Mouse (Mus musculus) c-Kit-positive CD71-positive TER-119-negative erythroid progenitor cells, embryonic 14.5 days (primary cell): ENCODE data around the gene Cmklr1.

Experiments used
- DNase-seq: peaks from one replicate; pipeline ENCODE4 v3.0.0-alpha.2; 2013; ENCODE audit warnings: low read depth

Cmklr1 gene

DNA sequence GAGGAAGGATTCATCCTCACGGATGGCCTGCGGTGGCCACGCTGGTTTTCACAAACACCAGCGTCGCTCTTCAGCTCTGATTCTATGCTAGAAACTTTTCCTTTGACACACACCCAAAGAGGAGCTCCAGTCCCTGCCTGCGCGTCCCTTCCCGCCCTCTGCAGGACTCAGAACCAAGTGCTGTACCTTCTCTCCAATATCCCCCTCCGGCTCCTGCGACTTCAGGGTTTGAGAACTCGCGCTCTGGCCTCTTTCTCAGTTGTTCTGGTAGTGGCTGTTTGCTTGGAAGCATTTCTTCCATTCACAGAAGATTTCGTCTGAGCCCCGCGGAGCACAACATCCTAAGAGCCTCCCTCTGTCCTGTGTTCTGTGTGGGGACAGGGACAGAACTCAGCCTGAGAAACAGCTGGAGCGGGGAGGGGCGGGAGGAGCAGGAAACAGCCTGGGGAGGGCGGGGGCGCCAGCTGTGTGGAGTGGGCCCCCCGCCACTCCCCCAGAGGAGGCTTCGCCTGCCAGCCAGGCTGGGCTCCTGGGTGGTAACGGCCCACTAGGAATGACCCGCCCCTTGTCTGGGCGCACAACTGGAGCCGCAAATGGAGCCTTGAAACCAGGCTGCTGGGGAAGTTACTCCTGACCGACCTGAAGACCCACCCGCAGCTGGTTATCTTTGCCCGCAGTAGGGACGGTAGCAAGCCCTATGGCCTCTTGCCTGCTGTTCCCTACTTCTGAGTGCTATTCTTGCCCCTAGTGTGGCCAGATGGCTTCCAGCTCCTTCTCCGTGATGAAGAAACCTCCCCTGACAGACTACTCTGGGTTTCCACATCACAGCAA lies at the start of gene Cmklr1:
Cmklr1 (minus strand) TSS at position 392 of the 831 bp plus-strand sequence.
- no peak for DNase-seq

DNA sequence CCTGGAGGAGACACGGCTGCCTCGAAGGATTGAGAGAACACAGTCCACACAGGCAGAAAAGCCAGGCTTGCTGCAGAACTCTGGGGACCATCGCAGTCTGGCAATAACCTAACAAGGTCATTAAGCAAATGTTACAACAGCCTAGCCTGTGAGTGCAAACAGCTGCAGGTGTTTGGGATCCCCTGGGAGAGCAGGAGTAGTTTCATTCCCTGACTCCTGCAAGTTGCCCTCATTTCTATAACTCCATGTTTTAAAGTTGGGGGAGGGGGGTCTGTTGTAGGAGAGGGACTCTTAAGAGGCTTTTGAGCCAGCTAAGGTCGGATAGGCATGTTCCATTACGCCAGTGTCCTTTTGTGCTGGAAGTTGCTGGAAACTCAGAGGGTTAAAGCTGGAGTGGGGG lies 44.2 kb upstream of the Cmklr1 start:
- no peak for DNase-seq

DNA sequence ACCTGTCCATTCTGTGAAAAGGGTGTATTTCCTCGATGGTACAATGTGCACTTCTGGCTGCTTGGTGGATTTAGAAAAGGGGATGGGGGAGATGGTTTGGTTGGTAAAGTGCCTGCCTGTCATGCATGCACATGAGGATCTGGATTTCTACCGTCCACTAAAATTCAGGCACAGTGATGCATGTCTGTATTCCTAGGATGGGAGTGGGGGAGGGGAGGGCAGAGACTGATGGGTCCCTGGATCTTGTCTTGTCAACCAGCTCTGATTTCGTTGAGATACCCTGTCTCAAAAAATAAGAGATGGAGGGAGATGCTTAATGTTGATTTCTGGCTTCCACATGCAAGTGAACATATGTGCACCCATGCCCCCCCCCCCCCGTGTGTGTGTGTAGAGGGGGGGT lies 43.8 kb upstream of the Cmklr1 start:
- DNase-seq, result no peak

DNA sequence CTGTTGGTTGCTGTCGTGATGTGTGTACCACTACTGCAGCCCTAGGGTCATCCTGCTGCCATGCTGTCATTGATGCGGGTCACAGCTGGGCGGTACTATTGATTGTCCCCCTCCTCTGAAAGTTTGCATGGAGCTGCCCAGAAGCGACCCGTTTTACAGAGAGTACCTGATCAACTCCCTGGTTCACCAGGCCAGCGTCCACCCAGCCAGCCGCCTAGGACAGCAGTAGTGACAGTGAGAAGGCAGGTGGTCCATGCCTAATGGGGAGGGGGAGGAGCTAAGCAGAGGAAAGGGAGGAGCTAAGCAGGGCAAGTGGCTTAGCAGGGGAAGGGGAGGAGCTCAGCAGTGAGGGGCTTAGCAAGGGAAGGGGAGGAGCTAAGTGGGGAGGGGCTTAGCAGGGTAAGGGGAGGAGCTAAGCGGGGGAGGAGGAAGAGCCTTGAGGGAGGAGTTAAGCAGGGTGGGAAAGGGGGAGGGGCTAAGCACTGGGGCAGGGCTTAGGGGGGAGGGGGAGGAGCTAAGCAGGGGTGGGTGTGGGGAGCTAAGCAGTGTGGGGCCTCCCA lies 43.0 kb upstream of the Cmklr1 start:
- no peak for DNase-seq

DNA sequence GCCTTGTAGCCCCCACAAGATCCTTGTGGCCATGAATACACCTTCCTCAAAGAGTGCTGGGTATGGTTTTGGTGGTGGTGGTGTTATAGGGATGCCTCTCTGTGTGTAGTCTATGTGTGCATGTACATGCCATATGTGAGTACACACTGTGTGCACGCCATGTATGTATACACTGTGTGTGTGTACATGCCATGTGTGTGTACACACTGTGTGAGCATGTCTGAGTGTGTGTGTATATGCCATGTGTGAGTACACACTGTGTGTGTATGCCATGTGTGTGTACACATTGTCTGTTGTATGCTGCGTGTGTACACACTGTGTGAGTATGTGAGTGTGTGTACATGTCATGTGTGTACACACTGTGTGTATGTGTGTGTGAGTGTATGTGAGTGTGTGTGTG lies 40.6 kb upstream of the Cmklr1 start:
- no peak for DNase-seq

DNA sequence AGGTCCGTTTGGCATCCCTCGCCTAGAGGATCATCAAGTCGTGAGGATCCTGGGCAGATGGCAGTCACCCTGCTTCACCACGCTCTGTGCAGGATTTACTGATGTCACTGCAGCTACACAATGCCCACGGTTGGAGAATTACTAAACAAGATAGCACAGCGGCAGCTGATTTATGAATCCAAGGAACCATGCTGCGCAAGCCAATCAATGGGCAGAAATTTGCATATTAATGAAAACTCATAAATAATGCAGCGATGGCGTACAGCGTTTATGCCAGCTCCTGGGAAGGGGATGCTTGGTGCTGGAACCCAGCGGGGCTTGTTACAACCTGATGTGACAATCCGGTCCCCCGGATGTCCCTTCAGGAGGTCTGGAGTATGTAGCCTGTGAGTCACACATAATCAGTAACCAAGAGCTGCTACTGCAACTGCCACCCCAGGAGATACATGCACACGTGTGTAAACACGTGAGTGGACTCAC lies 39.9 kb upstream of the Cmklr1 start:
- DNase-seq, result no peak

DNA sequence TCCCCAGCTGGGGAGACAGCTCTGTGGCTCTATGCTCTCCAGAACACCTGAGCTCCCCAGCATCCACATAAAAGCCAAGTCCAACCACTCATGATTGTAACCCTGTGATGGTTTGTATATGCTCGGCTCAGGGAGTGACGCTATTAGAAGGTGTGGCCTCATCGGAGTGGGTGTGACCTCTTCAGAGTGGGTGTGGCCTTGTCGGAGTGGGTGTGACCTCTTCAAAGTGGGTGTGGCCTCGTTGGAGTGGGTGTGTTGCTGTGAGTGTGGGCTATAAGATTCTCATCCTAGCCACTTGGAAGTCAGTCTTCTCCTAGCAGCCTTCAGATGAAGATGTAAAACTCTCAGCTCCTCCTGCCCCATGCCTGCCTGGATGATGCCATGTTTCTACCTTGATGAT lies 37.3 kb upstream of the Cmklr1 start:
- no peak for DNase-seq

DNA sequence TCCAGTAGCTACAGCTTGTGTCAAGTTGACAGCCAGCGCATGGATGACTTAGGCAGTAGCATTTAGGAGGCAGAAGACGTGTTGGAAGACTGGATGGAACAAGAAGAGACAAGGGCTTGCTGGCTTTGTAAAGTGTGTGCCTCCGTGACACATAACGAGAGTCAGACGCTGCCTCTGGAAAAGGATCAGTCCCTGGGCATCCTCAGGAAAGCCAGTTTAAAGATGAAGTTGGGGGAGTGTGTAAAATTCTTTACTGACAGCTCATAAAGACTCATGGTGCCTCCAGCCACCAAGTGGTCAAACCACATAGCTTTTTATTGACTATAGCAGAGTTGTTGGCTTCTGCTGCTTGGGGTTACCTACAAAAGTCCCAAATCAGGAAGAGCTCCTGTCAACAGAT lies 35.2 kb upstream of the Cmklr1 start:
- no peak for DNase-seq

DNA sequence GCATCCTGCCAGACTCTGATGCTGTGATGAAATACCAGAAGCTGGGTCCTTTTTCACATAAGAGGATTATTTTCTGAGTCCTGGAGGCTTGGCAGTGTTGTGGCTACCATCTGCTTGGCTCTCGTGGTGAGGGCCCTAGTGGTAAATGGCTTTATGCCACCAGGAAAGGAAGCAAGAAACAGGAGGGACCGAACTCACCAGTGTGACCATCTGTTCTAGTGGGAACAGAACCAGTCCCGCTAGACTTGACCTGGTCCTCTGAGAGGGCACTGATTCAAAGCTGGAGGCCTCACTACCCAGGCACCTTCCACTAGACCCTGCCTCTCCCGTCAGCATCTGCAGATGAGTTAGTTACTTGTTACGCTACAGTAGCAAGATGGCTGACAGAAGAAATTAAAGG lies 33.0 kb upstream of the Cmklr1 start:
- DNase-seq, result no peak

DNA sequence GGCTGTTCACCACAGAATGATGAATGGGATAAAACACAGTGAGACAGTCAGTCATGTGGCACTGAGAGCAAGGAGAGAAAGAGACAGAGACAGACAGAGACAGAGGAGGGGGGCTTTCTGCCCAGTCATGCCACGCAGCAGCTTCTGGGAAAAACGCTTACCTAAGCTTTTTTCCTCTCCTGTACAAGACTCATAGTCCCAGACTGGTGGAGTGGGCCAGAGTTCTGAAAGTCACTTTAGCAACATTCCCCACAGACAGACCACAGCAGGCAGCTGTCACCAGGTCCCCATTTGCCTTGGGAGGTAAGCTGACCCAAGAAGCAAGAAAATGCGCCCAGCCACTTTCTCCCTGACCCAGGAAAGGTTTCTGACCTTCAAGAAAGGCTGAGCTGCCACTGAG lies 32.2 kb upstream of the Cmklr1 start:
- DNase-seq, result no peak

DNA sequence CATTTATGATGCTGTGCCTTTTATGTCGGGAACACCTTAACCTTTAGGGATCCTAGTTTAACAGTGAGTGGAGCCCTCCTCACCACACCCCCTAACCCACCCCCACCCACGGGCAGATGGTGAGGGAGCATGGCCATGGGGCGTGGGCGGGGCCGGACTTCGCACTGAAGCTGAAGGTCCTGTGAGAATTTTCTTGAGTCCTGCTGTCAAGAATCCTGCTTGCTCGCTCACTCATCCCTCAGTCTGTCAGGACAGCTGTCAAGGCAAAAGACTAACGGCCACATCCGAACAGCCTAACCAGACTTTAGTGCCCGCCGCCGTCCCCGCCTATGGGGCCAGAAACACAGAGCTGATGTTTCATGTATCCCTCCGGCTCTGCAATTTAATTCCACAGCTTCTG lies 31.0 kb upstream of the Cmklr1 start:
- DNase-seq, result no peak

DNA sequence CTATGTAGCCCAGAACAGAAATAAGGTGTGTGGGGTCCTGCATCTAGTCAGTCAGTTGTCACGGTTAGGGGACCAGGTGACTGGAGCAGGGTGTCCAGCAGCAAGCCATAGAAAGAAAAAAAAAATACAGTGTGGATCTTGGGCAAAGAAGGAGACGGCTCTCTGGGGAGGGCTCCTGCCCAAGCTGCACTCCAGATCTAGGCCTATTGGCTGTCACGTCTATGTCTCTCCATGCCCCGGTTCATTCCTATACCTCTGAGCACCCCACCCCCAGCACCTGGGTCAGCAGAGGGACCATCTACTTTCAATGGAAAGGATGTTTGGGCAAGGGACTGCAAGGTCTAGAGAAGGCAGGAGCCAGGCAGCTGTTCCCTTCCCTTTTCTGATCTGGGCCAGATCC lies 29.3 kb upstream of the Cmklr1 start:
- DNase-seq, result no peak

DNA sequence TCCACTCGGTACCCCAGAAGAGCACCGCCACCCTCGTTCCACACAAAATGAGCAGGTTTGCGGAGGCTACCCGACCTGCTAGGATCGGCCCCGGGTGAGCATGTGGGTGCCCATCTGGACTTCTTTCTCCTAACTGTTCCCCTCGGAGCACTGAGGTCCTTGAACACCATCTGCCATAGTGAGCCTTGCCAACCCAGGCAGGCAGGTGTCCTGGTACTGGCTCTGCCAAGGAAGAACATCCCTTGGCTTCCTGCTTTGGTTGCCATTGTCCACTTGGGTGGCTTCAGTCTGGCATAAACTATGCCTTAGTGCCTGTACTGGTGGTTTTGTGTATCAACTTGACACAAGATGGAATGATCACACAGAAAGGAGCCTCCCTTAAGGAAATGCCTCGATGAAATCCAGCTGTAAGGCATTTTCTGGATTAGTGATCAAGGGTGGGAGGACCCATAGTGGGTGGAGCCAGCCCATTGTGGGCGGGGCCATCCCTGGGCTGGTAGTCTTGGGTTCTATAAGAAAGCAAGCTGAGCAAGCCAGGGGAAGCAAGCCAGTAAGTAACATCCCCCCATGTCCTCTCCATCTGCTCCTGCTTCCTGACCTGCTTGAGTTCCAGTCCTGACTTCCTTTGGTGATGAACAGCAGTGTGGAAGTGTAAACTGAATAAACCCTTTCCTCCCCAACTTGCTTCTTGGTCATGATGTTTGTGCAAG lies 28.7 kb upstream of the Cmklr1 start:
- no peak for DNase-seq

DNA sequence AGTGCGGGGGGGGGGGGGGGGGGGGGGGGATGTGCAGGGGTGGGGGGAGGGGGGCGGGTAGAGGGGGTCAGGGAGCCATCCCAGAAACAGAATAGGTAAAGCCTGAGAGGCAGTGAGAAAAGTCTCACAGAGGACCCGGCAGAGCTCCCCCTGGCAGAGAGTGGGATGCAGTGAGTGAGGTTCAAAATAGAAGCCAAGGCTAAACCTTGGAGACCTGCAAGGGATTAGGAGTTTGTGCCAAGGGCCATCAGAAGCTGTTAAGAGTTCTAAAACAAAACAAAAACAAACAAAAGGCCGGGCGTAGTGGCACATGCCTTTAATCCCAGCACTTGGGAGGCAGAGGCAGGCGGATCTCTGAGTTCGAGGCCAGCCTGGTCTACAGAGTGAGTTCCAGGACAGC lies 27.3 kb upstream of the Cmklr1 start:
- DNase-seq, result no peak

DNA sequence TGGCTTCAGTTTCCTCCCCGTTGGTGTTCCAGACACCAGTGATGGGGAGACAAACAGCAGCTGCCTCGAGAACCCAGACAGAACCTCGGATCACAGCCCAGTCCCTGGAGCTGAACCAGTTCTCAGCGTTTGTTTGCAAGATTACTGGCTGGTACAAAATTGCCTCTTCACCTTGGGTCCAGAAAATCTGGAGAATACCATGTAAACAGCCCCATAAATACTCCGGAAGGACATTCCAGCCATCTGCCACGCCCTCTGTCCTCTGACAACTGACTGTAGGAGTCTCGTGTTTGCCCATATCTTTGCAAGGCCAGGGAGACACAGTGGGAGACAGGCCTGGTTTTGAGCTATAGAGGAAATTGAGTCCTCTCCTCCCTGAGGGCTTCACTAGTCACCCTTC lies 24.6 kb upstream of the Cmklr1 start:
- DNase-seq, result no peak

DNA sequence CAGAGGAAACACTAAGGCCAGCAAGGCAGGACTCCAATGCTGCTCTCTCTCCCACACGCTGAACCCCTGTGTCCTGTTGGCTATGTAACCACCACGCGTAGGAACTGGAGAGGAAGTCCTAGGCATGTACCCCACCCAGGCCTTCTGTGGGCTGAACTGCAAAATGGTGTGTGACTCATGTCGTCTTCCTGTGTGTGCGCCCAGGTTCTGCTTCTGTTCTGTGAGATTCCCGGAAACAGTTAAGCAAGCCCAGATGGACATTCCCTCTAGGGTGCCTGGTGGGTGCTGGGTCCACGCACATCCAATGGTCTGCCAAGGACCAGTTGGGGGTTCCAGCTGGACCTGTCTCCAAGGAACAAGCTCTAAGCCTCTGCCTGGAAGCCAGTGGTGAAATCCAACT lies 22.2 kb upstream of the Cmklr1 start:
- no peak for DNase-seq

DNA sequence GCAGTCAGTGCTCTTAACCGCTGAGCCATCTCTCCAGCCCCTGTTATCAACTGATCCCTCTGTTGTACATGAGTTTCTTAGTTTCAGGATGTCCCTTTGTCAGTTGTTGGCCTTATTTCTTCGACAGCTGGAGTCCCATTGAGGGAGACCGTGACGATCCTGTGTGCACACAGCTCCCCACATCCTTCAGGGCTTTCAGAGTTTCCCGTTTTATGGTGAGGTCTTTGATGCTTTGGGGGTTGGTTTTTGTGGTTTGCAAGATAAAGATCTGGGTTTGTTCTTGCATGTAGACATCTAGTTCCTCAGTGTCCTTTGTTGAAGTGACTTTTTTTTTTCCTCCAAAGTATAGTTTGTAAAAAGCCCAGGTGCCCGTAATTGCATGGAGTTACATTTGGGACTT lies 20.4 kb upstream of the Cmklr1 start:
- DNase-seq, result no peak

DNA sequence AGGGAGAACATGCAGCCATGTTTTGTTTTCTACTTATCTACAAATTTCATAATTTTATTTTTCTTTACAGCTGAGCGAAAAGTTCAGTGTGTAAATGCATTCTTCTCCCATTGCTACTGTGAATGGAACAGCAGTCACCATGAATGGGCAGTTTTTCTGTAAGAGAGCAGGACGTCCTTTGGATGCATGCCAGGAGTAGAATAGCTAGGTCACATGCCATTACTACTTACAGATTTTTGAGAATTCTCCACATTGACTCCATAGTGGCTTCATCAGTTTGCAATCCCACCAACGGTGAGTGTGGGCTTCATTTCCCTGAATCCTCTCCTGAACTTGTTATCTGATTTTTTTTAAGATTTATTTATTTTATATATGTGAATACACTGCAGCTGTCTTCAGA lies 19.9 kb upstream of the Cmklr1 start:
- DNase-seq, result no peak

DNA sequence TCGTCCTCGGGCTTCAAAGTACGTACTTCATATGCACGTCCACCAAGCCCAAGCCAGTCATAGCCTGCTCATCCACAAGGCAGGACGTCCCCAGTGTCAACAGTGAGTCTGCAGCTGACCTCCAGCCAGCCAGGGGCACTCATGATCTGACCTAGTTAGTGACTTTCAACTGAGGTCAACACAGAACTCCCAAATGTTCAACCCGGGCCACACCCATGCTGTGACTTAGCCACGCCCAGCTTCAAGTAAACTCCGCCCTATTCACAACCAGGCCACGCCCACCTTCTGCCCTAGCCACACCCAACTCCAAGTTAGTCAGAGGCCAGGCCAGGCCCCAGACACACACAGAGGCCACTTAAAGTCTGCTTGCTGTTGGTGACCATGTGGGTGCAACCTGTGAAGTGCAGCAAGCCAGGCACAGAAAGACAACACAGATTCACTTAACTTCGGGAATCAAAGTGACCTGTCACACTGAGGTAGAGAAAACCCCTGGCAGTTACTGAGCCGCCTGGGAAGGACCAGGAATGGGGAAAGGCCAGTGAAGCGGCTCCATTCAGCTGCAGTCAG lies 14.5 kb upstream of the Cmklr1 start:
- DNase-seq, result peak; percentile 21

DNA sequence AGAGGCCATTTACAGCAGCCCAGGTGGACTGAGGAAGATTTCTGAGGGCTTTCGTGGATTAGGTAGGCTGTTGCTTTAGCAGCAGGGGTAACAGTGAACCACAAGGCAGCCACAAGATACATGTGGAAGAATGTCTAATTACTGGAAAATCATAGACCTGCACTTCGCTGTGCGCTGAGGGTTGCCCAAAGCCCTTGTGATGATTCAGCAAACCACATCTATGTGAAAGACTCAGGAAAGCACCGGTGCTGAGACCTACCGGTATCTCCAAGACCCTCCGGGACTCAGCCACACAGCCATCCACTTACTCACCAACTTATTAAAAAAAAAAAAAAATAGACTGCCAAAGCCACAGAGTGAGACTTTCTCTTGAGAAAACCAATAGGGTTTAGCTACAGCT lies 13.9 kb upstream of the Cmklr1 start:
- DNase-seq, result no peak

DNA sequence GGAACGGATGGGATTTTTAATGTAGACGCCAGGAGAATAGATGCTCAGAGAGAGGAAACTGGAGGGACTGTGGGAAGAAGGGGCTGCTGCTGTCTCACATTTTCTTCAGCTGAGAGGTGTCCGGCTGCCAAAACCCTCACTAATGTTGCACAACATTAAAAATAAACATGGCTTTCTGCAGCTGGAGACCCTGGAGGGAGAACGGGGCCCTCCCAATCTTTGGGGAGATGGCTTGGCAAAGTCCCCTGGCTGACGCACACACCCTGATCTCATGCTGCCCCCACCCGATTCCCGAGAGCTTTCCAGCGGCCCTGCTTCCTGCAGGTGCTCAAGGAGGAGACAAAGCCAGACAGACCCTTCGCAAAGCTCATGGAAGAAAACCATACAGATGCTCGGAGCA lies 10.6 kb upstream of the Cmklr1 start:
- DNase-seq, result no peak

DNA sequence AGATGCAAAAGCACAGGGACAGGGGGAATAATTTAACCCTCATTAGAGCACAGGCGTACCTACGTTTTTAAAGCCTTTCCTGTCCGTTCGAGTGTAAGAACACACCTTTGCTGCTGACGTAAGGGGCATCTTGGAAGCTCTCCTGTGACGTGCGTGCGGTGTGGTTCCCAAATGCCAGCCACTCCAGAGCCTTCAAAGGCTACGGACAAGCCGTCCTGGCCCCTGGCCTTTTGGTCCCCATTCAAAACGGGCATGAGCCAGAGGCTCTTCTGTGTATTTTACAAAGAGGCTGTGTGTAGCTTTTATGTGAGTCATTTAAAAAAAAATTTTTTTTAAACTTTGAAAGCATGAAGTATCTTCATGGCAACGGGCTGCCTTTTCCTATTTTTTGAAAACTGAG lies 4.6 kb upstream of the Cmklr1 start:
- DNase-seq, result no peak

DNA sequence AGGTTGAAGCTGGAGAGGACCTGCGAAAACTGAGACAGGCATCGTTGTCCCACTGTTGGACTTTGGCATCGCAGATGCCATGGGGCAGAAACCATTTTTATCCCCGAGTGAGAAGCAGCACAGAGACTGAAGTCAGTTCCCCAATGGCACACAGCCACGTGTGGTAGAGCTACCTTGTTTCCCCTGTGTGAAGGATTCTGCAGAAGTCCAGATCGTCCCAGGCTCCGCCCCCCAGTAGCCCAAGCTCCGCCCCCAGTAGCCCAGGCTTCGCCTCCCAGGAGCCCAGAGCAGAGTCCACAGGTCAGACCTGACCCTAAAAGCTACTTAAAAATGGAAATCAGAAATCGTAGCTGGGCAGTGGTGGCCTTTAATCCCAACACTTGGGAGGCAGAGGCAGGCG lies 4.0 kb upstream of the Cmklr1 start:
- DNase-seq, result no peak
